Mouse (Mus musculus) skeletal muscle tissue, adult 2 months (tissue): ENCODE data around the gene March8.

Source experiments
- DNase-seq: peaks from one replicate; pipeline ENCODE4 v3.0.0-alpha.2; 2012; ENCODE audit warnings: low read depth, low spot score

Gene March8

GRCm38 (mm10) chr6:116371500-116371899 is 33.7 kb downstream of the March8 start:
- DNase-seq: no peak

GRCm38 (mm10) chr6:116374136-116374535 is 36.3 kb downstream of the March8 start:
- DNase-seq: no peak

GRCm38 (mm10) chr6:116374618-116375017 is 36.8 kb downstream of the March8 start:
- DNase-seq: no peak

GRCm38 (mm10) chr6:116378892-116379291 is 41.1 kb downstream of the March8 start:
- DNase-seq: no peak

GRCm38 (mm10) chr6:116380157-116380556 is 42.3 kb downstream of the March8 start:
- no peak for DNase-seq

GRCm38 (mm10) chr6:116381605-116382004 is 43.8 kb downstream of the March8 start:
- DNase-seq: no peak

- peak; percentile 27 for DNase-seq
Observed at GRCm38 (mm10) chr6:116383582-116383981, 45.8 kb downstream of the March8 start.

- DNase-seq: no peak
Observed at GRCm38 (mm10) chr6:116385194-116386044, 47.6 kb downstream of the March8 start.

GRCm38 (mm10) chr6:116386045-116386415 is 48.2 kb downstream of the March8 start:
- no peak for DNase-seq

GRCm38 (mm10) chr6:116386506-116386905 is 48.7 kb downstream of the March8 start:
- DNase-seq: no peak

GRCm38 (mm10) chr6:116388068-116388467 is 50.2 kb downstream of the March8 start:
- no peak for DNase-seq

- DNase-seq: no peak
Observed at GRCm38 (mm10) chr6:116389481-116389880, 51.7 kb downstream of the March8 start.

GRCm38 (mm10) chr6:116394916-116395648 is 57.3 kb downstream of the March8 start:
- DNase-seq: no peak

GRCm38 (mm10) chr6:116397621-116398020 is 59.8 kb downstream of the March8 start:
- DNase-seq: no peak

GRCm38 (mm10) chr6:116398136-116398535 is 60.3 kb downstream of the March8 start:
- DNase-seq: no peak

GRCm38 (mm10) chr6:116401746-116402423 is 64.1 kb downstream of the March8 start:
- DNase-seq: no peak

- no peak for DNase-seq
Observed at GRCm38 (mm10) chr6:116402426-116402825, 64.6 kb downstream of the March8 start.

GRCm38 (mm10) chr6:116405243-116405642 is 67.4 kb downstream of the March8 start:
- no peak for DNase-seq

- DNase-seq: no peak
Observed at GRCm38 (mm10) chr6:116405715-116406114, 67.9 kb downstream of the March8 start.

GRCm38 (mm10) chr6:116406152-116406551 is 68.3 kb downstream of the March8 start:
- no peak for DNase-seq

- no peak for DNase-seq
Observed at GRCm38 (mm10) chr6:116406680-116407079, 68.9 kb downstream of the March8 start.

GRCm38 (mm10) chr6:116407216-116407615 is 69.4 kb downstream of the March8 start:
- no peak for DNase-seq
